Mouse (Mus musculus) ES-Bruce4 (cell line): ENCODE data around the gene Gm20518. TPM values are rescaled to one million over a fixed set of nuclear protein-coding genes. Genes with fewer than 3 reads are reported as not detected.

Source experiments
- H3K27ac ChIP-seq: 2 replicates; pipeline ENCODE4 v1.5.1; 2012; ENCODE audit warnings: low read length, inconsistent platforms; ENCODE audit not compliant: insufficient read depth
- H3K27me3 ChIP-seq: 2 replicates; pipeline ENCODE4 v1.6.1; 2012; ENCODE audit warnings: mild to moderate bottlenecking, low read length, inconsistent platforms; ENCODE audit not compliant: control insufficient read depth, poor library complexity, insufficient read depth, severe bottlenecking
- H3K36me3 ChIP-seq: 2 replicates; pipeline ENCODE4 v1.6.1; 2012; ENCODE audit warnings: inconsistent platforms, mild to moderate bottlenecking, low read length, moderate library complexity; ENCODE audit not compliant: control insufficient read depth, poor library complexity, insufficient read depth, severe bottlenecking
- H3K4me1 ChIP-seq: one replicate; pipeline ENCODE4 v1.8.1; 2011; ENCODE audit warnings: low read length; ENCODE audit not compliant: control insufficient read depth, insufficient read depth
- H3K4me3 ChIP-seq: 2 replicates; pipeline ENCODE4 v1.5.1; 2011; ENCODE audit warnings: low read depth, mild to moderate bottlenecking, low read length
- H3K9ac ChIP-seq: 2 replicates; pipeline ENCODE4 v1.6.1; 2012; ENCODE audit warnings: low read depth, mild to moderate bottlenecking, inconsistent platforms; ENCODE audit not compliant: poor library complexity, severe bottlenecking
- H3K9me3 ChIP-seq: replicated peaks from 2 replicates; pipeline ENCODE4 v1.6.1; 2012; ENCODE audit warnings: mild to moderate bottlenecking, low read length, inconsistent platforms; ENCODE audit not compliant: control insufficient read depth, poor library complexity, insufficient read depth, severe bottlenecking
- CTCF ChIP-seq: IDR thresholded peaks from one replicate; pipeline ENCODE4 v1.8.1; 2011; ENCODE audit warnings: low read depth, low read length
- EP300 ChIP-seq: IDR thresholded peaks from 2 replicates; pipeline ENCODE4 v1.6.1; 2011; ENCODE audit warnings: low read depth, low read length; ENCODE audit not compliant: insufficient read depth
- POLR2A ChIP-seq: IDR thresholded peaks from one replicate; pipeline ENCODE4 v1.8.1; 2011; ENCODE audit warnings: low read length; ENCODE audit not compliant: insufficient read depth
- polyA plus RNA-seq: library from polyadenylated mRNA; stranded (reverse); fragments of >200 nt; gene quantifications from 2 replicates; pipeline ENCODE4 v1.2.4, GENCODE M21; 2011; ENCODE audit warnings: low read depth; ENCODE audit not compliant: missing spikeins, insufficient read depth, insufficient read length

The Gm20518 gene
- polyA plus RNA-seq, 1 experiment = not detected

- TF ChIP-seq EP300 (no peak), CTCF (no peak), POLR2A (no peak)
- H3K9me3 ChIP-seq = no peaks in the 10 kb centered on the region
- no peaks in the 10 kb centered on the region for H3K4me1 ChIP-seq
- H3K36me3 ChIP-seq = peaks cover 15% of the 10 kb centered on the region
- no peak overlapping the region for H3K9ac ChIP-seq
- H3K4me3 ChIP-seq = no peak overlapping the region
- no peak overlapping the region for H3K27ac ChIP-seq
- no peaks in the 10 kb centered on the region for H3K27me3 ChIP-seq
Observed at GRCm38 (mm10) chr16:17848431-17848830, 43.0 kb downstream of the Gm20518 start.

- TF ChIP-seq CTCF = no peak
- no peak for TF ChIP-seq POLR2A
- TF ChIP-seq EP300 = no peak
- Histone ChIP-seq H3K4me3 (no peak overlapping the region), H3K9ac (no peak overlapping the region), H3K27ac (no peak overlapping the region), H3K36me3 (peaks cover 10% of the 10 kb centered on the region), H3K9me3 (no peaks in the 10 kb centered on the region), H3K4me1 (no peaks in the 10 kb centered on the region), H3K27me3 (no peaks in the 10 kb centered on the region)
Observed at GRCm38 (mm10) chr16:17843701-17844365, 47.6 kb downstream of the Gm20518 start.

- H3K4me1 ChIP-seq = no peaks in the 10 kb centered on the region
- peaks cover 6% of the 10 kb centered on the region for H3K36me3 ChIP-seq
- no peak overlapping the region for H3K4me3 ChIP-seq
- H3K27me3 ChIP-seq = no peaks in the 10 kb centered on the region
- H3K27ac ChIP-seq = no peak overlapping the region
- H3K9me3 ChIP-seq = no peaks in the 10 kb centered on the region
- no peak for TF ChIP-seq POLR2A
- no peak for TF ChIP-seq CTCF
- TF ChIP-seq EP300 = no peak
- H3K9ac ChIP-seq = no peak overlapping the region
Observed at GRCm38 (mm10) chr16:17842437-17842836, 49.0 kb downstream of the Gm20518 start.

GRCm38 (mm10) chr16:17839976-17840375, 51.5 kb downstream of the Gm20518 start:
- Histone ChIP-seq H3K9me3 (no peaks in the 10 kb centered on the region), H3K36me3 (peaks cover 6% of the 10 kb centered on the region), H3K27me3 (no peaks in the 10 kb centered on the region; the same call in 1 of the 2 replicates), H3K27ac (no peak overlapping the region), H3K4me3 (no peak overlapping the region), H3K4me1 (no peaks in the 10 kb centered on the region), H3K9ac (no peak overlapping the region)
- TF ChIP-seq CTCF (no peak), POLR2A (no peak), EP300 (no peak)

GRCm38 (mm10) chr16:17838051-17838450, 53.4 kb downstream of the Gm20518 start, which contains the start of gene Car15:
TSS of gene Car15 (minus strand) at chr16:17838364.
- TF ChIP-seq CTCF = no peak
- no peak for TF ChIP-seq EP300
- no peak for TF ChIP-seq POLR2A
- Histone ChIP-seq H3K4me1 (peaks cover 2% of the 10 kb centered on the region), H3K27ac (no peak within 1 kb of the TSS), H3K9ac (no peak within 1 kb of the TSS), H3K4me3 (no peak within 1 kb of the TSS), H3K9me3 (no peaks in the 10 kb centered on the region), H3K36me3 (no peaks in the 10 kb centered on the region), H3K27me3 (peaks cover 9% of the 10 kb centered on the region)

GRCm38 (mm10) chr16:17835481-17835880, 56.0 kb downstream of the Gm20518 start:
- Histone ChIP-seq H3K4me3 (no peak overlapping the region), H3K4me1 (peaks cover 2% of the 10 kb centered on the region), H3K27ac (no peak overlapping the region), H3K9ac (no peak overlapping the region), H3K36me3 (no peaks in the 10 kb centered on the region), H3K9me3 (no peaks in the 10 kb centered on the region), H3K27me3 (peaks cover 9% of the 10 kb centered on the region)
- TF ChIP-seq POLR2A = no peak
- TF ChIP-seq EP300 = no peak
- TF ChIP-seq CTCF = no peak
